Mouse (Mus musculus): ENCODE data around the gene Vmn1r85. TPM values are rescaled to one million over a fixed set of nuclear protein-coding genes. Genes with fewer than 3 reads are reported as not detected.

Vmn1r85 gene
- polyA plus RNA-seq, 2 experiments = not detected

GRCm38 (mm10) chr7:13039181-13039580 lies 55.8 kb downstream of the Vmn1r85 start:
- H3K4me1 ChIP-seq (replicated peaks; ENCODE audit: control insufficient read depth in 2 of 2, insufficient read depth in 2 of 2, low read length in 1 of 2) = peaks cover 18 to 24% of the 10 kb centered on the region in 2 experiments
- peaks cover 20% of the 10 kb centered on the region for H3K27me3 ChIP-seq (ENCODE audit: control insufficient read depth, insufficient read depth, low read length)
- H3K4me3 ChIP-seq (ENCODE audit: insufficient read depth in 1 of 2, low read depth in 2 of 2, low read length in 2 of 2) = peak overlapping the region; percentile 74 to 94; a peak in 3 of 4 replicates
- TF ChIP-seq CTCF (IDR thresholded peaks at IDR 0.05; ENCODE audit: low read depth) (no peak), EP300 (IDR thresholded peaks at IDR 0.05; ENCODE audit: low read depth) (no peak)
- peak overlapping the region; percentile 97 for H3K9ac ChIP-seq (replicated peaks)
- H3K9me3 ChIP-seq (ENCODE audit: control insufficient read depth, low read length) = no peaks in the 10 kb centered on the region
- no peak for ATAC-seq (ENCODE audit: insufficient read depth)
- 18% methylated on average over 1 of the region's 1 CpGs for WGBS (ENCODE audit: insufficient replicate concordance)
- no peak for DNase-seq (ENCODE audit: low read depth in 3 of 3, low spot score in 3 of 3)
- peak overlapping the region; percentile 90 for H3K4me2 ChIP-seq (ENCODE audit: low read depth)
- H3K36me3 ChIP-seq (replicated peaks; ENCODE audit: control insufficient read depth, insufficient read depth, low read depth) = peaks cover 12% of the 10 kb centered on the region
- H3K27ac ChIP-seq = peak overlapping the region; percentile 90; the same call in 1 of the 2 replicates

GRCm38 (mm10) chr7:13038621-13039169 lies 56.3 kb downstream of the Vmn1r85 start:
- Histone ChIP-seq H3K27me3 (ENCODE audit: control insufficient read depth, insufficient read depth, low read length) (peaks cover 15% of the 10 kb centered on the region), H3K4me1 (replicated peaks; ENCODE audit: control insufficient read depth in 2 of 2, insufficient read depth in 2 of 2, low read length in 1 of 2) (peaks cover 18 to 27% of the 10 kb centered on the region in 2 experiments), H3K4me2 (ENCODE audit: low read depth) (peak overlapping the region; percentile 90), H3K4me3 (ENCODE audit: insufficient read depth in 1 of 2, low read depth in 2 of 2, low read length in 2 of 2) (peak overlapping the region; percentile 74 to 94), H3K9me3 (ENCODE audit: control insufficient read depth, low read length) (no peaks in the 10 kb centered on the region), H3K27ac (peak overlapping the region; percentile 90), H3K36me3 (replicated peaks; ENCODE audit: control insufficient read depth, insufficient read depth, low read depth) (peaks cover 12% of the 10 kb centered on the region), H3K9ac (replicated peaks) (peak overlapping the region; percentile 97)
- 10% methylated on average over 15 of the region's 15 CpGs for WGBS (ENCODE audit: insufficient replicate concordance)
- DNase-seq (ENCODE audit: low read depth in 3 of 3, low spot score in 3 of 3) (no peak), ATAC-seq (ENCODE audit: insufficient read depth) (no peak)
- no peak for TF ChIP-seq CTCF (IDR thresholded peaks at IDR 0.05; ENCODE audit: low read depth)
- TF ChIP-seq EP300 (IDR thresholded peaks at IDR 0.05; ENCODE audit: low read depth) = no peak

- Histone ChIP-seq H3K36me3 (replicated peaks; ENCODE audit: control insufficient read depth, insufficient read depth, low read depth) (peaks cover 14% of the 10 kb centered on the region), H3K4me3 (ENCODE audit: insufficient read depth in 1 of 2, low read depth in 2 of 2, low read length in 2 of 2) (peak within 1 kb of the TSS; percentile 74 to 94), H3K4me2 (ENCODE audit: low read depth) (peak within 1 kb of the TSS; percentile 90), H3K27me3 (ENCODE audit: control insufficient read depth, insufficient read depth, low read length) (peaks cover 8% of the 10 kb centered on the region), H3K9me3 (ENCODE audit: control insufficient read depth, low read length) (no peaks in the 10 kb centered on the region), H3K4me1 (replicated peaks; ENCODE audit: control insufficient read depth in 2 of 2, insufficient read depth in 2 of 2, low read length in 1 of 2) (peaks cover 18 to 30% of the 10 kb centered on the region in 2 experiments), H3K9ac (replicated peaks) (peak within 1 kb of the TSS; percentile 97), H3K27ac (peak within 1 kb of the TSS; percentile 90)
- ATAC-seq (ENCODE audit: insufficient read depth) = peak; percentile 89
- WGBS (ENCODE audit: insufficient replicate concordance) = under 1% methylated on average over 64 of the region's 65 CpGs
- peak; percentile 83 to 87 (median 87) for DNase-seq (ENCODE audit: low read depth in 3 of 3, low spot score in 3 of 3)
- TF ChIP-seq EP300 (IDR thresholded peaks at IDR 0.05; ENCODE audit: low read depth) = no peak; the same call in 1 of the 2 replicates
- TF ChIP-seq CTCF (IDR thresholded peaks at IDR 0.05; ENCODE audit: low read depth) = no peak
Observed at GRCm38 (mm10) chr7:13037901-13038555, 56.9 kb downstream of the Vmn1r85 start, which contains the start of gene Ube2m. Gene Ube2m (minus strand): TSS chr7:13038275.

DNA sequence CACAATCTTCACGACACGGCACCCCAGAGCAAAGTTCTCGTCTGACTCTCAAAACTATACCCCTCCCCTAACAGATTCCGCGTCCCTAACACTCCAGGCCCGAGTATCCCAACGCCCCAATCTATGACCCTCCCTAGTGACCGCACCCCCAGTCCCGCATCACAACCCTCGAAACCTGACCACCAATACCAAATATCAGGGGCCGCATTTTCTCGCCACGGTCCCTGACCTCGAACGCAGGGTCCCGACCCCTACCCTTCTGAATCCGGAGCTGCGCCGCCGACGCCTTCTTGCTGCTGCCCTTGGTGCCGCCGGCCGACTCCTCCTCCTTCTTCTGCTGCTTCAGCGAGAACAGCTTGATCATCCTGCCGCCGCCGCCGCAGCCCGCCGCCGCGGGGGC lies 57.6 kb downstream of the Vmn1r85 start:
- DNase-seq (ENCODE audit: low read depth in 3 of 3, low spot score in 3 of 3) = no peak
- peak overlapping the region; percentile 90 for H3K4me2 ChIP-seq (ENCODE audit: low read depth)
- H3K36me3 ChIP-seq (replicated peaks; ENCODE audit: control insufficient read depth, insufficient read depth, low read depth) = peaks cover 21% of the 10 kb centered on the region
- ATAC-seq (ENCODE audit: insufficient read depth) = peak; percentile 18; the same call in 1 of the 2 replicates
- peak overlapping the region; percentile 90 for H3K27ac ChIP-seq
- H3K27me3 ChIP-seq (ENCODE audit: control insufficient read depth, insufficient read depth, low read length) = peaks cover 2% of the 10 kb centered on the region
- peak overlapping the region; percentile 74 to 94 for H3K4me3 ChIP-seq (ENCODE audit: insufficient read depth in 1 of 2, low read depth in 2 of 2, low read length in 2 of 2)
- H3K9ac ChIP-seq (replicated peaks) = peak overlapping the region; percentile 97
- TF ChIP-seq CTCF (IDR thresholded peaks at IDR 0.05; ENCODE audit: low read depth) (no peak), EP300 (IDR thresholded peaks at IDR 0.05; ENCODE audit: low read depth) (no peak)
- WGBS (ENCODE audit: insufficient replicate concordance) = under 1% methylated on average over 32 of the region's 33 CpGs
- peaks cover 18 to 30% of the 10 kb centered on the region in 2 experiments for H3K4me1 ChIP-seq (replicated peaks; ENCODE audit: control insufficient read depth in 2 of 2, insufficient read depth in 2 of 2, low read length in 1 of 2)
- H3K9me3 ChIP-seq (ENCODE audit: control insufficient read depth, low read length) = no peaks in the 10 kb centered on the region

DNA sequence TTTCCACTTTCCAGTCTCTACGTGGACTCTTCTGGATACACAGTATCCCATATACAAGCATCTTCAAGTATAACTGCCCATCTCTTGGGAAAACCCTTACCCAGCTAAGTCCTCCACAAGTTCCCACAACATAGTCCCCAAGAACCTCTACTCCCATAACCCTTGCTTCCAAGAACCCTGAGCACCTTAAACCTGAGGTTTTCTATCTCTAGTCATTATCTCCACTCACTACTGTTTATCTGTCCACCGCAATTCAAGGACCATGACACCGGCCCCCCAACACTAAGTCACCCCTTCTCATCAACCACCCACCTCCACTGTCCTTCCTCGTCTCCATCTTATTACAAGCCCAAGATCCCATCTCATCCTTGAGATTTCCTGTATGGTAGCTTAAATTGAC lies 58.2 kb downstream of the Vmn1r85 start:
- peaks cover 26% of the 10 kb centered on the region for H3K36me3 ChIP-seq (replicated peaks; ENCODE audit: control insufficient read depth, insufficient read depth, low read depth)
- no peak for DNase-seq (ENCODE audit: low read depth in 3 of 3, low spot score in 3 of 3)
- peaks cover 18 to 30% of the 10 kb centered on the region in 2 experiments for H3K4me1 ChIP-seq (replicated peaks; ENCODE audit: control insufficient read depth in 2 of 2, insufficient read depth in 2 of 2, low read length in 1 of 2)
- peak overlapping the region; percentile 97 for H3K9ac ChIP-seq (replicated peaks)
- peak overlapping the region; percentile 74 to 94 for H3K4me3 ChIP-seq (ENCODE audit: insufficient read depth in 1 of 2, low read depth in 2 of 2, low read length in 2 of 2)
- peak overlapping the region; percentile 90 for H3K4me2 ChIP-seq (ENCODE audit: low read depth)
- TF ChIP-seq EP300 (IDR thresholded peaks at IDR 0.05; ENCODE audit: low read depth) = no peak
- no peak for TF ChIP-seq CTCF (IDR thresholded peaks at IDR 0.05; ENCODE audit: low read depth)
- ATAC-seq (ENCODE audit: insufficient read depth) = no peak
- H3K9me3 ChIP-seq (ENCODE audit: control insufficient read depth, low read length) = no peaks in the 10 kb centered on the region
- 20% methylated on average over 4 of the region's 4 CpGs for WGBS (ENCODE audit: insufficient replicate concordance)
- H3K27ac ChIP-seq = peak overlapping the region; percentile 90
- no peaks in the 10 kb centered on the region; the same call in 1 of the 2 replicates for H3K27me3 ChIP-seq (ENCODE audit: control insufficient read depth, insufficient read depth, low read length)
